Mouse (Mus musculus) layer of hippocampus, adult 18-20 months (tissue): ENCODE data around the gene Khdrbs1. TPM values are rescaled to one million over a fixed set of nuclear protein-coding genes. Genes with fewer than 3 reads are reported as not detected.
"Not testable (repeated sequence)": the region's sequence is repeated elsewhere in the genome, so short reads cannot be mapped to it uniquely, and the experiment has no call there.

Experiments
- DNase-seq, 2 experiments: peaks; one replicate each; pipeline ENCODE4 v3.0.0; 2022; ENCODE audit warnings: low spot score in 2 of 2
- long read RNA-seq: library from polyadenylated mRNA; stranded (forward); transcript quantifications from one replicate; pipeline ENCODE4 v2.0.0, GENCODE M21; 2021
- total RNA-seq, 2 experiments: library from RNA; stranded (reverse); gene quantifications; 2 replicates each; pipeline ENCODE4 v1.2.3; 2021

The Khdrbs1 gene
- total RNA-seq, result 10 to 100 TPM; 82.7 to 88.7 TPM
- long read RNA-seq, transcript Khdrbs1-201 (9 exons, 3,738 nt), result major isoform, 73 of 89 reads
- long read RNA-seq, partial matches to known transcripts, result 9 of 89 reads
- long read RNA-seq, other reads (novel, unspliced or antisense), result 6 of 89 reads

GRCm38 (mm10) chr4:129742232-129743009, at the start of gene Khdrbs1:
Gene Khdrbs1, minus strand, starts transcription at chr4:129742303.
- peak; percentile 95 to 97 for DNase-seq

- DNase-seq, result peak; percentile 52 to 81
Measured at GRCm38 (mm10) chr4:129791399-129791798, 49.3 kb upstream of the Khdrbs1 start.

DNA sequence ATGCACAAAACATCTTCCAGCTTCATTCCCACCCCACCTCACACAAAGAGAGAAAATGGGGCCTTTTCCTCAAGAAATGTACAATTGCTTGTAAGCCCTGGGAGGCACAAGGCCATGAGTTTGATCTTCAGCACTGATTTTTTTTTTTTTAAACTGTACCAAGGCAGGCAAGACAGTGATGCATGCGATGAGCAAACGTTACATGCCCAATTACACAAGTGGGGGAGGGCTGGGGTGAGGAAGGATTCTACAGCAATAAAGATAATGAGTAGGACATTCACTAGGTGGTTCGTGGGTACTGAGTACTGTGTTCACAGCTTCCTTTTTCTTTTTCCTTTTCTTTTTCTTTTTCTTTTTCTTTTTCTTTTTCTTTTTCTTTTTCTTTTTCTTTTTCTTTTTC, 48.4 kb upstream of the Khdrbs1 start:
- DNase-seq, result no peak

- no peak for DNase-seq
Measured at GRCm38 (mm10) chr4:129789635-129790034, 47.5 kb upstream of the Khdrbs1 start.

DNA sequence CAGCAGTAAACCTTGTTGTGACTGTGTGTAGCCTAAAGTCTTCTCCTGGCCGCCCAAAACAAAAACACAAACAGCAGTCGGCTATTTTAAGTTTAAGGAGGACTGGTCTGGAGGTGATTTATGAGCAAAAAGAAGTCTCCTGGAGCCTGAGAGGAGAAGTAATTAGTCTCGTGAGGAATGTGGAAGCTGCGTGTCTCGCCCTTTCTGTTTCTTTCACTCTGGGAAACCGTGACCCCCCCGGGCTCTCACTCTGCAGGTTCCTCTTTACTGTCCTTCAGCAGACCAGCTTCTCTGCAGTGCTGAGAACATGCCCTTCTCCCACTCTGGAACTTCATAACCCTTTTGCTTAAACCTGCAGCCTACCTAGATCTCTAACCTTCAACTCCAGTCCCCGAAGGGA, 46.6 kb upstream of the Khdrbs1 start:
- no peak for DNase-seq

- DNase-seq, result peak; percentile 63 to 93
Measured at GRCm38 (mm10) chr4:129785178-129785577, 43.1 kb upstream of the Khdrbs1 start.

DNA sequence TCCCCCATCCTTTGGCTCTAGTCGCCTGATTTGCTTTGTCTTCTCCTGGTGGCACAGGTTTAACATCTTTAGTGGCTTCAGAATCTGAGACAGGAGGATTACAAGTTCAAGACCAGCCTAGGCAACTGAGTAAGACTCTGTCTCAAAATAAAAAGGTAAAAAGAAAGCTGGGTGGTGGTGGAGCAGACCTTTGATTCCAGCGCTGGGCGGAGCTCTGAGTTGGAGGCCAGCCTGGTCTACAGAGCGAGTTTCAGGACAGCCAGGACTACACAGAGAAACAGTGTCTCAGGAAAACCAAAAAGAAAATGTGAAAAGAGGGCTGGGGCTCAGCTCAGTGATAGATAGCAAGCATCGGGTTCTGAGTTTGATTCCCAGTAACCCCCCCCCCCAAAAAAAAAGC, 41.4 kb upstream of the Khdrbs1 start:
- no peak for DNase-seq

GRCm38 (mm10) chr4:129782857-129783331, 40.8 kb upstream of the Khdrbs1 start:
- no peak for DNase-seq

GRCm38 (mm10) chr4:129781881-129782675, 40.0 kb upstream of the Khdrbs1 start:
- DNase-seq, result no peak

DNA sequence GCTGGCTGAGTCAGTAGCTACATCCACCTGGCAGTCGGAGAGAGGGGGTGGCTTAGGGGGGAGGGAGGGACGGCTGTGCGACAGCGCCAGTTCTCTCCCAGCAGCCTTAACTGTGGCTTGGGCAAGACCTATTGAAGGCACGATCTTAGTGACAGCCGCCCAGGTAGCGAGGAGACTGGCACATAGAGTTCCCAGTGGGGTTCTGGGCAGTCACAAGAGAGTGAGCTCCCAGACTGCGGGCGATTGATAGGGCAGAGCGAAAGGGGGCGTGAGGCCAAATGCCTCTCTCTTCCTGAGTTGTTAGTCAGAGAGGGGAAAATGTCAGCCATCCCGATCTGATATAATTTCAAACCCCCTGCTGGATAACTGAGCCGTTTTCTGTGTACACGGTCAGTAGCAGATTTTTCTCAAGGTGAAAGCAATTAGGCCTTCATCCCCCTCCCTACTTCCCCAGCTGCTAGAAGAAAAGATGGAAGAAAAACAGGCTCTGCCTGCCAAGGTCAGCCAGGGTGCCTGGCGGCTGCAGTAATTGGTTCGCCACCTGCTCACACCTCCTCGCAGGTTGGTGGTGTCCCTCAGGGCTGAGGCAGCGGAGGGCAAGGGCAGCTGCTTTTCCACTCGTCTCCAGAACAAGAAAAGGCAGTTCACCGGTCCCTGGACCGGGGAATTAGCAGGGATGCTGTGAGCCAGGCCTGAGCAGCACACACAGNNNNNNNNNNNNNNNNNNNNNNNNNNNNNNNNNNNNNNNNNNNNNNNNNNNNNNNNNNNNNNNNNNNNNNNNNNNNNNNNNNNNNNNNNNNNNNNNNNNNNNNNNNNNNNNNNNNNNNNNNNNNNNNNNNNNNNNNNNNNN, 29.8 kb upstream of the Khdrbs1 start:
- no peak for DNase-seq

- DNase-seq, result peak; percentile 16 to 44
Measured at GRCm38 (mm10) chr4:129771314-129771671, 29.2 kb upstream of the Khdrbs1 start.

DNA sequence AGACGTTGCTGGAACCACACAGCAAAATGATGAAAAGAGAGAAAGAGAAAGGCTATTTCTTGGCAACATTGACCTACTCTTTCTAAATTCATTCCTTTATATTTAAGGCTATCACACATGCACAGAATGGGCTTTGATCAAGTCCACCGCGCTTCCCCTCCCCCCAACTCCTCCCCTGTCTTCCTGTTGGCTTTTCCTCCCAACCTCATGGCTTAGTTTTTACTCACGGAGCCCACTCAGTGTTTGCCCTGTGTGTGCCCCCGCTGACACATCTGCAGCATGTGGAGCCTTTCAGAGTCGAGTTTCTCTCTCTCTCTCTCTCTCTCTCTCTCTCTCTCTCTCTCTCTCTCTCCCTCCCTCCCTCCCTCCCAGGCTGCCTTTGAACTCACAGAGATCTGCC, 28.5 kb upstream of the Khdrbs1 start:
- DNase-seq, result no peak

DNA sequence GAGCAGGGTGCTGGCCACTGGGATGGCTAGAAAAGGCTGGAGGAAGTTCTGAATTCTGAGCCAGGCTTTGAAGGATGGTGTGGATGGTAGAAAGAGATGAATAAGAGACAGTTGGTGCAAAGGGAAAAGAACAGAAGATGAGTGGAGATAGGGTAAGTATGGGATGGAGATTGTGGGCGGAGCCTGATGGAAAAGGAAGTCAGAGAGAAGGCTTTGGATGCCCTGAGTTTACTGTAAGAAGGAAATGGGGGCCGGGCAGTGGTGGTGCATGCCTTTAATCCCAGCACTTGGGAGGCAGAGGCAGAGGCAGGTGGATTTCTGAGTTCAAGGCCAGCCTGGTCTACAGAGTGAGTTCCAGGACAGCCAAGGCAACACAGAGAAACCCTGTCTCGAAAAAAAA, 26.6 kb upstream of the Khdrbs1 start:
- DNase-seq, result not testable (repeated sequence)

DNA sequence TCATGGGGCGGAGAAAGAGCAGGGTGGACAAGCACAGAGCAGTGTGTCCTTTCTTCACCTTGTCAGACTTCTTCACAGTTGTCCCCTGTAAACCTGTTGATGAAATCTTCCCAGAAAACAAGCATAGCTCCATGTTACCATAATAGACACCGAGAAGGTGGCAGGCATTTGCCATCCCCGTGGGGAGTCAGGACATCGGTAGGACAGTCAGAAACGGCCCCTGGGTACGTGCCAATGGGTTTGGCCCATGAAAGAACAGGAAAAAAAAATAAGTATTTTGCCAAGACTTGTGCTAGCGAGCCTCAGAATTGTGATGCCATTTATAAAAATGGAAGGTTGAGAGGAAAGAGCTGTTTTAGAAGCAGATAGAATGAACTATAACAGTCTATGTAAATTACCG, 25.7 kb upstream of the Khdrbs1 start:
- no peak for DNase-seq

- no peak for DNase-seq
Measured at GRCm38 (mm10) chr4:129765351-129765750, 23.2 kb upstream of the Khdrbs1 start.

GRCm38 (mm10) chr4:129762496-129762895, 20.4 kb upstream of the Khdrbs1 start:
- not testable (repeated sequence) for DNase-seq

- DNase-seq, result no peak
Measured at GRCm38 (mm10) chr4:129761606-129762005, 19.5 kb upstream of the Khdrbs1 start.

- no peak for DNase-seq
Measured at GRCm38 (mm10) chr4:129755455-129755854, 13.4 kb upstream of the Khdrbs1 start.

- DNase-seq, result no peak
Measured at GRCm38 (mm10) chr4:129754742-129755141, 12.6 kb upstream of the Khdrbs1 start.

- no peak for DNase-seq
Measured at GRCm38 (mm10) chr4:129750430-129750829, 8.3 kb upstream of the Khdrbs1 start.

DNA sequence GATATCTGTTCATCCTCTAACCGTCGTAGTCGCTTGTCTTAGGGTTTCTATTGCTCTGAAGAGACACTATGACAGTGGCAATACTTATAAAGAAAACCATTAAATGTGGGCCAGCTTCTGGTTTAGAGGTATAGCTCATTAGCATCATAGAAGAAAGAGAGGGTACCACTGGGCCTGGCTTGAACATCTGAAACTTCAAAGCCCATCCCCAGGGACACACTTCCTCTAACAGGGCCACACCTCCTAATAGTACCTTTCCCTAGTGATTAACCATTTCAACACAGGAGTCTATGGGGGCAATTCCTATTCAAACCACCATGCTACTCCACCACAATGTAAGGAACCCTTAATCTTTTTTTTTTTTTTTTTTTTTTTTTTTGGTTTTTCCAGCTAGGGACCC, 4.5 kb upstream of the Khdrbs1 start:
- no peak for DNase-seq
